Mouse (Mus musculus): ENCODE measurements around the gene Adamtsl1.

Adamtsl1 gene

DNA sequence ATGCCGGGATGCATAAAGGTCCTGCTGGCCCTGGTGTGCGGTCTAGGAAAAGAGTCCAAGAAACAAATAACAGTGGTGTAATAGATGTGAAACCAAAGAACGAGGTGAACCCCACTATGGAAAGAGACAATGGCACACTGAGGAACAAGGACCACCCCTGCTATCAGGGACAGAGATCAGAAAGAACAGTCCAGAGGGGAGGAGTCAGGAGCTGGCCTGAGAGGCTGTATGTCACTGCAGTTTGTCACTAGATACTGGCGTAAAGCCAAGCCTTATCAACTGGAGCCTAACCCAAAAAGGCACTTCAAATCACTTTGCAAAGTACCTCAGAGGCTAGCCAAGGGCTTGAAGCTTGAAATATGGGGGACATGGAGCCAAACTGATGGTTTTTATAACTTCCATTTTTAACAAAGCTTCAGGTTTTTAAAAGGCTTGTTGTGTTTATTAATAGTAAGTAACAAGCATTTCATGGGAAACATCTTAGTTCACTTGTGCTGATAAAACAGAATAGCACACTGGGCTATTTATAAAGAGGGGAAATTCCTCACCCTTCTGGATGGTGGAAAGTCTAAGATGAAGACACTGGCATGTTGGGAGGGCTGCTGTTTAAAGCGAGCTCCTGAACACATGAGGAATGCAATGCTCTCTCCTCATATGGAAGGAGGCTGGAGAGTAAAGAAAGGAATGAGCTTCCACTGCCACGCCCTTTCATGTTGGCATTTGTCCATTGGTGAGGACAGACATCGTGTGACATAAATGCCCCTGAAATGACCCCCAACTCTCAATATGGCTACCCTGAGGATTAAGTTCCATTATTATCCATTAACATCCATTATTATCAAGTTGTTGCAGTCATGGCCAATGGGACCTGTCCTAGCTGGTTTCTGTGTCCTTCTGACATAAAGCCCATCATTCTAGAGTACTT is 797.1 kb downstream of the Adamtsl1 start:
- DNase-seq (ENCODE audit: low read depth, low spot score): no peak

DNA sequence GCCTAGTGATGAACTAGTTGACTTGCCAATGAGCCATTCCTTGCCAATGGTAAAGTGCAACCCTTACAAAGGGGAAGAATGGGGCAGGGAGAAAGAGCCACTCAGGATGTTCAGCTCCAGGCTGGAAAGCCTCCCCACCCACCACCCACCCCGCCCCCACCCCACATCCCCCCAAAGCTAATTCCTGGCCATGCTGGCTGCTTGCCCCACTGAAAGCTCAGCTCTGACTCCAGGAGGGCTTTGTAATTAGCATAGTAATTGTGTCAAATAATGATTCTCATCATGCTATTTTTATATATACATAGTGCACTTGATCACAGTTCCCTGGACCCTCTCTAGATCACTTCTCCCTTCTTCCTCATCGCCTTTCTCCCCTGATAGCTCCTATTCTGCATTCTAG is 798.4 kb downstream of the Adamtsl1 start:
- no peak for DNase-seq (ENCODE audit: low read depth, low spot score)

DNA sequence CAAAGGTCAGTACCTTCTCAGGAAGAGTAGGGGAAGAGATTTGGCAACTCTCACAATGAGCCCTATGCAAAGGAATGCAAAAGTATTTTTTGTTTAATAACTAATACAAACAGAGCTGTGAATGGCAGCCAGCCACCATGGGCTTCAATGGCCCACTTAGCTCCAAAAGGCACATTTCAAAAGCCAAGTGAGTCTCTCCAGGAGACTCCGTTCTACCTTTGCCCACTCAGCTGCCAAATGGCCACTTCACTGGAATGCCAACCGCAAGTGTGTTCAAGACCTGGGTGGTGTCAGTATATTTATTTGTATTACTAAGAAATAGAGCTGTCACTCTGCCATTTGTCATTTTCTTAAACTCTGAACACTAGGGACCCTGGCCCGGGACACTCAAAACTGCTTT is 800.5 kb downstream of the Adamtsl1 start:
- no peak for DNase-seq (ENCODE audit: low read depth, low spot score)

DNA sequence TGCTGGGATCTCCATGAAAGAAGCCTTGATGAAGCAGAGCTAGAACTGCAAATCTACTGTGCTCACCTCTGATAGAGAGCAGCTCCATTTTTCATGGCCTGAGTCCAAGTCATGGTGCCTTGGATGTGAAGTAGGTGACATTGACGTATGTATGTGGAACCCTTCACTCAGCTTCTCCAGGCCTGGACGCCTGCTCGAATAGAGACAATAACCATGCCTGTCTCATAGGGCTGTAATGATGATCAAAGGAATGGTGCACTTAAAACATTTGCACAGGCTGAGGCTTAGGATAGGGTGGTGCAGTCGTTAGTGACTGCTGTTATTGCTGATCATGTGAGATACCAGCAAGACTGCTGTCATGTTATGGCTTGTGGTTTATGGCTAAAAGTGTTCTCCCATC is 801.1 kb downstream of the Adamtsl1 start:
- no peak for DNase-seq (ENCODE audit: low read depth, low spot score)

DNA sequence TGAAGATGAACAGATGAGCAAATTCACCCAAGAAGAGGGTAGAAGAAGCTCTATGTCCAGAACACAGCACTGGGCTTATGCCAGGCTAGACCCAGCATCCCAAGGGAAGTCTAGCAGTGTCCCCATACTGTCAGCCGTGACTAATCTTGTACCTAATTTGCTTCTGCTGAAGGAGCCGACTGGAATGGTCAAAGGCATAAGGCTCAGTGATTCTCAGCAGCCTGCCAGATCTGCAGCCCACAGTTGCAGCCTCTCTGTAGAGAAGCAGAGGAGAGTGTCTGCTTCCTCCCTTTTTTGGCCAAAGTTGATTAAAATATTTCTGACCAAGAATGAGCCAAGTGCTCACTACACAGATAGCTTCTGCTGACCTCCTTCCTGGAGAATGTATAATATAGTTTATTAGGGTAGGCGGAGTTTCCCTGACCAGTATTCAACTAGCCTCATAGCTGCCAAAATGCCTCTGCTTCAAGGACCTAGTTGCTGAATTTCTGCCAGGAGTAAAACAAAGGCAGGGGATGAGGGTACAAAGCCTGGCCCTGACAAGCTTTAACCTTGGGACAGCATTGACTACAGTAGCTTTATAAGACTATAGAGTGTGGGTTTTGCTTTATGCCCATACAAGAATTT is 804.1 kb downstream of the Adamtsl1 start:
- no peak for DNase-seq (ENCODE audit: low read depth, low spot score)

DNA sequence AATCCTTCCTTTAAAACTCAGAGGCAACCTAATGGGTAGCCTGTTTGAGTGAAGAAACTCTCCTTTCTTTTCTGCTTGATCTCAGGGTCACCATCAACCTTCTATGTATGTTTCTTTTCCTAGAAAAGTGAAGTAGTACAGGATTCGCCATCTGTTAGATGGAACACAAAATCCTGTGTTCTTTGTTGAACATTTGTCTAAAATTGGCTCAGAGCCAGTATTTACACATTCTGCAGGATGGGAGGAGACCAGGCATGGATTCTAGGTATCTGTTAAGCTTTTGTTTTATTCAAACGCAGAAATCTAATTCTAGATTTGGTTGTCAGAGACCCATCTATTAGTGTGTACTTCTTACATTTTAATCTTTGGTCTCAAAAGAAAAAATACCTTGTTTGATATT is 811.4 kb downstream of the Adamtsl1 start:
- DNase-seq (ENCODE audit: low read depth, low spot score): no peak

DNA sequence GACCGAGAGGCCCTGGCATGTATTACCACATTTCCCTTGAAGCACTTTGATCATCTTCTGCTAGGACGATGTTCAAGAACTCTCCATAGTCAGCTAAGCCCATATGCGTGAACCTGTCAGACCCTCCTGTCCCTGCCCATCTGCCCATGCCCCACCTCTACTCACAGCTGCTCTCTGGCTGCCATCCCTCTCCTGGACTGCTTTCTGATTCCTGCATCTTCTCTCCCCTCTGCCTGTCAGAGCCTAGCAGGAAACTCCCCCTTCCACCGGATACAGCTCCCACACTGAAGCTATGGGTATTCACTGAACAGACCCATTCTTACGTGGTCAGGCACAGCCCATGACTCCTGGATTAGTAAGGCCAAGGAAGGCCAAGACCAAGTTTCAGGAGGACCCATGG is 812.0 kb downstream of the Adamtsl1 start:
- DNase-seq (ENCODE audit: low read depth, low spot score): no peak

DNA sequence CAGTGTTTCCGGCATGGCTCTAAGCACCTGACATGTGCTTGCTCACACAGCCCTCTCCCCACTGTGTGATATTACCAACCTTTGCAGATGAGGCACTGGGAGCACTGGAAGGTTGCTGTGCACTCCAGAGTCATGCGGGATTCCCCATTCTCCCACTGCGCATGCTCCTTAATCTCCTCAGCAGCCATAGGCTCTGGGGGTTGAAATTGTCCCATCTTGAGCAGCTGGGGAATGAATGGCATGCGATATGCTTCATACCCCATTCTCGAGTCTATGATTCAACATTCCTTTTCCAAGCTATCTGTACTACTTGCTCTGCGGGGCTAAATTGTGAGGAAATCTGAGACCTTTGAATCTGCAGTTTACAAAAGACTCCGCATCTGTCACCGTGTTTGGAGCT is 812.7 kb downstream of the Adamtsl1 start:
- no peak for DNase-seq (ENCODE audit: low read depth, low spot score)

DNA sequence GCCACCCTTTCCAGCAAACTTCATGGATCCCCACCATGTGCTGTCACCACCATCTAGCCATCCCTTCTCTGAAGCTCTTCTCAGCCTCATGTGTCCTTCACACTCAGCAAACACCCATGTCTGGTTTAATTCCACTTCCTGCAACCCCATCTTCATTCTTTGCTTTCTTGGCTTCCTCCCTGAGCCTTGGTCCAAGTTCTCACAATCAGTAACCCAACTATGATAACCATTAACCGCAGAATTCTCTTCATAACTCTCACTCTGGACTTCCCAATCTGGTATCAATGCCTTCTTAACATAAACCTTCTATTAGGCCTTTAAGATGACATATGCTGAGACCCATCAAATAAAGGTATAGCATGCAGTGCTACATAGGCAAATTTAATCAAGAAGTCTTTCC is 815.5 kb downstream of the Adamtsl1 start:
- no peak for DNase-seq (ENCODE audit: low read depth, low spot score)

DNA sequence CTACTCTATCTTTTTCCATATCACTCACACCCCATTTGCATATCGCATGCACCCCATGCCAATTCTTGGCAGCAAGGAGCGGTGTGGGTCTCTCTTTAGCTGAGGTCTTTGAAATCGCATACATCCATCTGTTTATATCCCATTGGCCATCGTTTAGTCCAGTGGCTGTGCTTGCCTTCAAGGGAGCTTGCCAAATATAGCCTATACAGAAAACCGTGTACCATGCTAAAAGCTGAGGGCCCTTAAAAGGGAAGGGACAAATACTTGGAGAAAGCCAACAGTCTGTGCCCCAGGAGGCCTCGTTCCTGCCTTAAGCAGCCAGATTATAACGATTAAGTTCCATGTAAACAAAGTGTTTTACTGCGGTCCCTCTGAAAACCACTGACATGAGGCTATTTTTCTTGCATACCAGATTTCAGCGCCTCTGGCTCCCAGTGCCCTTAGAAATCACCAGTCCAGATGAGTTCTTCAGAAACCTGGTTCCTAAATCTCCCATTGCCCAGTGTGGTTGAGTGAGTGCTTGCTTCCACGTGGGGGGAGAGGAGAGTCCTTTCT is 822.0 kb downstream of the Adamtsl1 start:
- DNase-seq (ENCODE audit: low read depth, low spot score): no peak

DNA sequence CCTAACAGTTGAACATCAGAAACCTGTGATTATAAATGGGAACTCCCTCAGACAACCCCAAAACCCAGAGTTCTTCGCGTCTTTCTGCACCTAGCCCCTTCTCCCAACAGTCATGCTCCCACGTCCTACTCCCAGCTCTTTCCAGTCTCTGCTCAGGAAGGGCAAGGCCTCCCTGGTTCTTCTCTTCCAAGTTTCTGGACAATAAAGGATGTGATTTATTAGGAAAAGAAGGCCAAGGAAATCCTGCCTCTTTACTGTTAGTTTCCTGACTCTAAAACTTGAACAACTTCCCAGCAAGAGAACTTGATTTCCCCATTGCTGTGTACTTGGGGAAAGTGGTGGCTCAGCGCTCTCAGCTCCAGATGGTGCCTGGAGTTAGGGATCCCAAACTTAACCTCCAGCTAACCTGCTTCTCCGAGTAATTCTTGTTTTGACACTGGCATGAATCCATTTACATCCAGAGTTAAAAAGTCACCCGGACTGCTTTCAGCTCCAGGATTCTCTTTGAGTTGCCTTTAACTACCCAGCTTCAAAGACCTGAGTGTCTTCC is 823.3 kb downstream of the Adamtsl1 start:
- DNase-seq (ENCODE audit: low read depth, low spot score): no peak

DNA sequence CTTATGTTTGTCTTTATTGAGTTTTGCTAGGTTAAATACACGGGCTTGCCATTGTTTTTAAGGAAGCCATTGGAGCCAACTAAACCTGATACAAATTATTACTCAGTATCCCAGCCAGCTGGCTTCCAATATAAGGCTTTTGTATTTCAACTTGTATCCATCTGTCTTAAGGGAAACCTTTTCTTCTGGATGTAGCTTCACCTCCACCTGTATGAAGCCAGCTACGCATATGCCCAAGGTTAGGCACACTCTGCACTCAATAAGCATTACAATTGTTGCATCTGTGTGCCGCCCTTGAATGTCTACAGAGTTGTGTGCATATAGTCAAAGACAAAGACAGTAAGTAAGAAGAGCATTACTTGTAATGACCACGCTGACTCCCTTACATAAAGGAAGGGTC is 835.4 kb downstream of the Adamtsl1 start:
- no peak for DNase-seq (ENCODE audit: low read depth, low spot score)

DNA sequence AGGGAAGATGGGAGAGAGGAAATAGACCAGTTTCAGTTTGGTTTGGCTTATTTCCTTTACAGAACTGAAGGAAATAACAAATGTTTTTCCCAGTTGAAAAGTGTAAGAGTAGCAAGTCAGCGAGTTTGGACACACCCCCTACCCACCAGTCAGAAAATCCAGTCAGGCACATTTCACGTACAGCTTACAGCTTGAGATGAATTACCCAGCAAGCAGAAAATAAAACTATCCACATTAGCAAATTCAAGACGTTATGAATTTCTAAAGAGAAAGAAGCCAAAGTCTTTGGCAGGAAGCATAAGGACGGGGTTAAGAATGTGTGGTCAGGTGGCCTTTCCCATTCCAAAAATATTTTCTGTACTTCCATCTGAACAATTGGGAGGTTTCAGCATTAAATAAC is 838.1 kb downstream of the Adamtsl1 start:
- no peak for DNase-seq (ENCODE audit: low read depth, low spot score)

DNA sequence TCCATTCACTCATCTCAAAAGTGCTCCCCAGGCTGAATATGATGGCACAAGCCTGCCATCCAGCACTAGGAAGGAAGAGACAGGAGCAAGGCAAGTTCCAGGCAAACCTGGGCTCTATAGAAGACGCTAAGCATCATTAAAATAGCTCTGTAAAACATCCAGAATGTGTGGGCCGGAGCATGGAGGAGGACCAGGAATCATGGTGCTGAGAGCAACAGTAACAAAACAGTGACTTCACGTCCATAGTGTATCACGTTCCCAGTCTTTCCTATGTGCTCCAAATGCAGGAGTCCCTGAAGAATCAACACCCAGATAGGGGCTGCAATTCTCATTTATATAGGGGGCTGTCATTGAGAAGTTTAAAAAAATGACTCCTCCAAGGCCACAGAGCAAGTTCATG is 839.6 kb downstream of the Adamtsl1 start:
- no peak for DNase-seq (ENCODE audit: low read depth, low spot score)

DNA sequence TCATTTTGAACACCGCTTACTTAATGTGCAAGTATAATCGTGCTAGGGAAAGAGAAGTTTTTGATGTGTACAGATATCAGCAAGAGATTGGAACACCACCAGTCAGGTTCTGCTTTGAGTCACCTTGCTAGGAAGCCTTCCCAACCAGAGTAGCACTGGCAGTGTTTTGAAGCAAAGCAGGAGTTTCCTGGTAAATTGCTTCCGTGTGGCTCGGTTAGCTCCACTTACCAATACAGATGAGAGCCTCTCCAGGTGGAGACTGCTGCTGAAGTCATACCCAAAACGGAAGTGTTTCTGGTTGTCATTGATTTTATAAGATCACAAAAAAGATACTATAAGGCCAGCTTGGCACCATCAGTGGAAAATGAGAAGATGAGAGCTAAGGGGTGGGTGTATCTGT is 845.4 kb downstream of the Adamtsl1 start:
- DNase-seq (ENCODE audit: low read depth, low spot score): no peak

DNA sequence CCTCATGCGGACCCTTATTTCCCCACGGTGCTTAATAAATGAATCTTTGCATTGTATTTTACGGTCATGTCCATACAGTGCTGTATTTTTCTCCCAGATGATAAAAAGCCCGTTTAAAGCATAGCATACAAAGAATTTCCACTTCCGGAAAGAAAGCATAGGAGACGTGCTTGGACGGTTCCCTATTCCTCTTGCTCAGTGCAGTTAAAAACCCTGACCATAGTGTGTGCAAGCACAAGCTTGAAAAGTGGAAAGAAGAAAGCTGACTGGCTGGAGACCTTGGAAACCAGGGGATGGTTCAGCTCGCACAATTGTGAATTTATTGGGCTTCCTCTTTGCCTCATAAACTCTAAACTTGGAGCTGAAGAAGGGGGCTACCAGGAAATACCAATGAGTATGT is 855.1 kb downstream of the Adamtsl1 start:
- no peak for DNase-seq (ENCODE audit: low read depth, low spot score)

DNA sequence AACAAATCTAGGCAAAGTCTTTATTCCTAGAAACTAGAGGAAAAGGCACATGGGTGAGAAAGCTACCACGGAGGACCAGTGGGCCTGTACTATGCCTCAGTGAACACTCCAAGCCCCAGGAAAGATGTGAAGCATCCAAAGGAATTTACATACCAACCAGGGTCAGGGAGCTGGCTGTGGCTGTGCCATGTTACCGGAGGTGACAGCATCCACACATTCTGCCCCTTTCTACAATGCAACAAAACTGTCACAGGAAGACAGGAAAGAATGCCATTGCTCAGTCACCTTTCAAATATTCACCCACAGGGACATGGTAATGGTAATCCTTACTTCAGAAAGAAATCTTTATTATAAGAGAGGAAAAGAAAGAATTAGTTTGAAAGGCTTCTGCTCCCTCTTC is 859.2 kb downstream of the Adamtsl1 start:
- DNase-seq (ENCODE audit: low read depth, low spot score): no peak

DNA sequence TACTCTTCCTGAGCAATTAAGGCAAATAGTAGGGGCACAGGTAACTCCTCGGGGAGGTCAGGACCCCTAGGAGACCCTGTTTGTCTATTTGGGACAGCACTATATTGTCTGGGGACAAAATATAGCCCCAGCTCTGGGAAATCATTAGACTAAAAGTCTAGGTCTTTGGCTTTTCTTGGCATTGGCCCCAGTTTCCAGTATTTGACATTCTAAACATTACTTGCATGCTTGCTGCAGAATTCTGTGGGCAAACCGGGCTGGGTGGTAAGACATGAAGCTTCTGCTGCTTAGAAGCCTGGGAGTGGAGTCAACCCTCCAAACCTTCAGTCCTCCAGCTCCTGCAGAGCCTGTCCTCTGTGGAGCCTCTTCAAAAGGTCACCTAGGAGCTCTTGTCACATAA is 869.2 kb downstream of the Adamtsl1 start:
- DNase-seq (ENCODE audit: low read depth, low spot score): no peak

DNA sequence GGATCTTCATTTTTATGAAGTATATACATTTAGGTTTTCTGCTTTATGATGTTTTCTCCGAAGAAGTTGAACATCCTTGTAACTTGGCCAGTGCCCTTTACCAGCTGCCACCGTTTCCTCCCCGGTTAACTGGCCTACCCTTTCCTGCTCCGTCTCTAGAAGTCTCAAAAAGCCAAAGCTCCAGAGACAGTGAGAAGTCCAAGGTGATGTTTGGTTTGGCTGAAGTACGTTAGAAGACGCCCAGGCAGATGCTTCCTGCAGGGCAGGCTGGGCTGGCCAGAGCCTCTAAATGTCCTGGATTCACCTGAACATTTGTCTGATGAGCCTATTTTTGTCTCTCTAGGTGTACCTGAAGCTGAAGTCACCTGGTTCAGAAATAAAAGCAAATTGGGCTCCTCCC is 871.1 kb downstream of the Adamtsl1 start:
- no peak for DNase-seq (ENCODE audit: low read depth, low spot score)

DNA sequence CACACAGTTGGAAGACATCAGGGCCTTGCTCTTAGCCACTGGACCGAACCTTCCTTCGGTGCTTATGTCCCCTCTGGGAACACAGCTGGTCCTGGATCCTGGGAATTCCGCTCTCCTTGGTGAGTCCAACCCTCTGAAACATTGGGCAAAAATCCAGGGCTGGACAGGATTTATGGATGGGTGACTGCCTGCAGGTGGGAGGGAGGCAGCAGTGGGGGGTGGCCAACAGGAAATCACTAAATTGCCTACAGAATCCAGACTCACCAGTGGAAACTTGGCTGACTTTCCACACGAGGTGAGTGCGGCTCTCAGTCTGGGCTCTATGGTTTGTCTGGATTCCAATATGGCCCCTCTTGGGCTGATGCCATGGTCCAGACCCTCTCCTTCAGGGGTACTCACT is 874.5 kb downstream of the Adamtsl1 start:
- no peak for DNase-seq (ENCODE audit: low read depth, low spot score)

DNA sequence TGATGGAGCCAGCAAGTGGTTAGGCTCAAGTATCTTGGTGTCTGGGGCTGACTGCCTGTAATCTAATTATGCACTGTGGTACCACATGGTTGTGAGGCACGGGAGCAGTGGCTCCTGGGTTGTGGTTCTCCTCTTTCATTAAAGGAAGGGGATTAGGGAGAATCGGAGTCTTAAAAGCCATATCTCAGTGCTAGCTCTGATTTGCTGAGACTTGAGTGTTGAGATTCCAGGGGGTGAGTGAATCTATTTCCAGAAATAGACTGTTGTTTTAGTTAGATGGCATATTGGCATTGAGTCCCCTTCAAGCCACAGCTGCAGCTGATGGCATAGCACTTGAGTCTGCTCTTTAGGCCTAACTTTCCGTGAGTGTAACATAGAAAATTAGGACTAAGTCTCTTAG is 877.2 kb downstream of the Adamtsl1 start:
- no peak for DNase-seq (ENCODE audit: low read depth, low spot score)

DNA sequence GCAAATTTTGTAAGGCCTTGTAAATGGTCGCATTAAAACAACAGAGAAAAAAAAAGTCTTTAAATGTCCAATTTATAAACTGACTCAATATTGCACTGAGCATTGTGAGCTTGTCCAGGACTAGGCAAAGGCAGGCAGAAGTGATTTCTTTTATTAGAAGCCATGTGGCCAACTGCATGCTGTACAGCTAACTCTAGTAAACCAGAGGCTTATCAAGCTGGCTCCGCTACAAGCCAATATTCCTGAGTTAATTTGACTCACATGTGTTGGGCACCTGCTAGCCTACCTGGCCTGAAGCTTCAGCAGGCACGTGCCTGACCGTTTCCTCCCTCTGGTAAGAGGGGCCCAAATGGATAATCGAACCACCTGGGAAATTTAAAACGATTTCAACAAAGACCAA is 881.7 kb downstream of the Adamtsl1 start:
- DNase-seq (ENCODE audit: low read depth, low spot score): no peak

Data from brain, embryonic 18.5 days (tissue).